Mouse (Mus musculus) spleen, adult 18-20 months (tissue): ENCODE results near the gene Lrrc3c.
A peak's percentile ranks its signal among the peaks of the same experiment; 100 is the strongest.

Experiments
- DNase-seq, 2 experiments: peaks; one replicate each; pipeline ENCODE4 v3.0.0; 2022; ENCODE audit warnings: mixed read lengths in 2 of 2

Gene Lrrc3c

GRCm38 (mm10) chr11:98597991-98598390 is at the start of gene Lrrc3c:
Gene Lrrc3c, plus strand, starts transcription at chr11:98598291.
- no peak for DNase-seq

- DNase-seq = no peak
Observed at GRCm38 (mm10) chr11:98549363-98549762, 48.7 kb upstream of the Lrrc3c start.

GRCm38 (mm10) chr11:98550311-98550974 is 47.6 kb upstream of the Lrrc3c start:
- DNase-seq = peak; percentile 45 to 50

GRCm38 (mm10) chr11:98550975-98551828 is 46.9 kb upstream of the Lrrc3c start, which contains the start of gene Zpbp2:
Gene Zpbp2, plus strand, starts transcription at chr11:98551097.
- DNase-seq = peak; percentile 92 to 95

- no peak for DNase-seq
Observed at GRCm38 (mm10) chr11:98553966-98554365, 44.1 kb upstream of the Lrrc3c start.

GRCm38 (mm10) chr11:98555124-98555700 is 42.9 kb upstream of the Lrrc3c start:
- DNase-seq = no peak

- DNase-seq = no peak
Observed at GRCm38 (mm10) chr11:98560942-98561341, 37.1 kb upstream of the Lrrc3c start.

- DNase-seq = no peak
Observed at GRCm38 (mm10) chr11:98563025-98563424, 35.1 kb upstream of the Lrrc3c start.

GRCm38 (mm10) chr11:98563921-98564414 is 34.1 kb upstream of the Lrrc3c start:
- no peak for DNase-seq

GRCm38 (mm10) chr11:98568326-98568725 is 29.8 kb upstream of the Lrrc3c start:
- DNase-seq = no peak

GRCm38 (mm10) chr11:98569461-98569860 is 28.6 kb upstream of the Lrrc3c start:
- DNase-seq = no peak

GRCm38 (mm10) chr11:98577776-98578175 is 20.3 kb upstream of the Lrrc3c start:
- DNase-seq = no peak

GRCm38 (mm10) chr11:98580301-98581121 is 17.6 kb upstream of the Lrrc3c start:
- DNase-seq = no peak

- no peak for DNase-seq
Observed at GRCm38 (mm10) chr11:98581286-98582029, 16.6 kb upstream of the Lrrc3c start.

- no peak for DNase-seq
Observed at GRCm38 (mm10) chr11:98582030-98582388, 16.1 kb upstream of the Lrrc3c start.

- DNase-seq = no peak
Observed at GRCm38 (mm10) chr11:98582551-98583264, 15.4 kb upstream of the Lrrc3c start.

- no peak for DNase-seq
Observed at GRCm38 (mm10) chr11:98583265-98583552, 14.9 kb upstream of the Lrrc3c start.

- DNase-seq = no peak
Observed at GRCm38 (mm10) chr11:98583571-98583970, 14.5 kb upstream of the Lrrc3c start.

- DNase-seq = no peak
Observed at GRCm38 (mm10) chr11:98584146-98584545, 13.9 kb upstream of the Lrrc3c start.

GRCm38 (mm10) chr11:98584629-98585177 is 13.4 kb upstream of the Lrrc3c start:
- DNase-seq = no peak
